8 mouse cellular contexts compared by ENCODE assay signal in the genomic region with DNA sequence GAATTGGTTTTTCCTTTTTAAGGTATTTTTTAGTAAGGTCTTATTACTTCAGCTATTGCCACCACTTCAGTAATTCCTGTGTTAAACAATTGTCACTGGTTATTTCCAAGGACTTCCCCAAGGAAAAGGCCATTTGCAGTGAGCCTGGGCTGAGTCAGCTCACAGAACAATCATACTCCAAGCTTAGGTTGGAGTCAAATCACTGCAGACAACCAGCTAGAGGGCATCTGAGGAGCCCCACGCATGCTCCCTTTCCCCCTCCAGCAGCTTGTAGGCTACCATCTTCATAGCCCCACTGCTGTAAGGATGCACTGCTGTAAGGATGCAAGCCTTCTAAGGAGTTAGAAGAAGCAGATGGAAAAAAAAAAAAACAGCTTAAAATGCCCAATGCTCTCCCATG.
"Had no signal": no experiment of that assay in that cellular context is flagged by ENCODE, and none has a peak within 500 bp of the region (broad histone marks: within the 10 kb centered on the region; RNA-seq: fewer than 3 reads in every experiment).

No protein-coding gene starts in this region.

- DNase-seq: kidney, adult 9 months; kidney, postnatal 36 days; left cerebral cortex, postnatal 4 days; lung, embryonic 14.5 days; lung, postnatal 10 days; lung, postnatal 4 days; thymus, postnatal 25 days had no signal

- ATAC-seq: midbrain, embryonic 15.5 days had no signal
